Mouse (Mus musculus): ENCODE data around the gene Lrg1. TPM values are rescaled to one million over a fixed set of nuclear protein-coding genes. Genes with fewer than 3 reads are reported as not detected.

Gene Lrg1
- polyA plus RNA-seq (2012; rRNA removed; ENCODE audit: low replicate concordance): 111 and 539 TPM in 2 replicates

DNA sequence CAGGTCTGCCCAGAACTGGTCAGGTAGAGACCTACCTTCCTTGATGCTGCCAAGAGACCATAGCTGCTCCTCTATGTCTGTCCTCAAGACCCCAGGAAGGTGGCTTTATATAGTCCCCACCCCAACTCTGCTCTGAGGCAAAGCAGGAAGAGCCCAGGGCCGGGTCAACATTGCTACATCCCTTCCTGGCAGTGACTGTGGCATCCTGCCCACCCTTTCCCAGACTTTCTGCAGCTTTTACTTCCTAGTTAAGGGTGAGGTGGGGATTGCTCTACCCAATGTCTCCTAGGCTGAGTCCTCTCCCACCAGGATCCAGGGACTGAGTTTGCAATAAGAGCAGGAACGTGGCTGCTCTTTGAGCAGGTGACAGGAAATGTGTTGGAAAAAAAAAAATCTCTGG lies at the start of gene Lrg1:
Gene Lrg1 (minus strand): TSS at position 176 of the 400 bp plus-strand sequence.

DNA sequence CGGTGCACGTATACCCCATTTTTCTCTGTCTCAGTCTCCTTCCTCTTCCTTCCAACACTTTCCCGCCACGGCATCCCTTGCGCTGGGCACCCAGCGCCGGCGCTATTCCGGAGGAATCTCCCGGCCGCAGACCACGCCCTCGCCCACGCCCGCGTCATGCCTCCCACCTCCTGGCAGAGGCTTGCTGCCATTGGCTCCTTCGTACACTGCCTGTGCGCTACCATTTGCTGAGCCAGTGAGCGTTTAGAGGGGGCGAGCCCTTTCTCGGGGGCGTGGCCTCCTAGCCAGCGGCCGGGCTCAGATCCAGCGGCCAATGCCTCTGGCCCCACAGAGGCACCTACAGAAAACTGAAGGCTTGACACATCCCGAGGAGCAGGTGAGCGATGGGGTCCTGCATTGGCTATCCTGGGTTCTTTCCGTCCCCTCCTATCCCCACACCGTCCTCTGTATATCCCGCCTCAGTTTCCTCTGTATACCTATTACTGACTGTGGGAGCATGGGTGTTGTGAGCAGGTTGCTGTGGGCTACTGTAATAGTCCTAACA lies 40.5 kb upstream of the Lrg1 start, which contains the start of gene Tnfaip8l1:
Gene Tnfaip8l1 (plus strand): TSS at position 247 of the 544 bp plus-strand sequence.

DNA sequence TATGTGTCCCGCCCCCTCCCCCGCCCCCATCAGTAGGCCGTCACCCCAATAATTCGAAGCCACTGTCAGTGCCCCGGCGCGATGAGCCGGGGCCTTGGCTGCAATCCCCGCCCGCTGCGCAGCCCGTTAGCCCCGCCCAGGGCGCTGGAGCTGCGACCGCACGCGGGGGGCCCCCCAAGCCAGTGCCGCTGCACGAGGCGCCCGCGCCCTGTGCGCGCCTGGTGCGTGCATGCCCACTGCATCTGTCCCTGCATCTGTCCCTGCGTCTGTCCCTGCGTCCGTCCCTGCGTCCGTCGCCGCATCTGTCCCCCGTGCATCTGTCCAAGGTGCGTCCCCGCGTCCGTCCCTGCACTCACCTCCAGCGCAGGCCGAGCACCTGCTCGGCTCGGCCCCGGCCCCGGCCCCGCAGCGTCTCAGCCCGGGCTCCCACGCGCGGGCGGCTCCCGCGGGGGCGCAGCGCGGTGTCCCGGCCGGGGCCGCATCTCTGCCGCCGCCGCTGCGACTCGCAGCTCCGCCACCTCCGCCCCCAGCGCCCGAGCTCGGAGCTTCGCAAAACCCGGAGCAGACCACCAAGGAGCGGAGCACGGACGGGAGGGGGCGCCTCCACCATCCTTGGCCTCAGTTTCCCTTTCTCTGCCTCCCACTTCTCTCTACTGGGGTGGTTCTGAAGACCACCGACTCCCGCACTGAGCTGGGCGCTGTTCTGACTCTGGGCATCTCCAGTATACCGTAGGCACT lies 18.2 kb upstream of the Lrg1 start, which contains the start of gene Sema6b:
Gene Sema6b (minus strand): TSS at position 486 of the 738 bp plus-strand sequence.

DNA sequence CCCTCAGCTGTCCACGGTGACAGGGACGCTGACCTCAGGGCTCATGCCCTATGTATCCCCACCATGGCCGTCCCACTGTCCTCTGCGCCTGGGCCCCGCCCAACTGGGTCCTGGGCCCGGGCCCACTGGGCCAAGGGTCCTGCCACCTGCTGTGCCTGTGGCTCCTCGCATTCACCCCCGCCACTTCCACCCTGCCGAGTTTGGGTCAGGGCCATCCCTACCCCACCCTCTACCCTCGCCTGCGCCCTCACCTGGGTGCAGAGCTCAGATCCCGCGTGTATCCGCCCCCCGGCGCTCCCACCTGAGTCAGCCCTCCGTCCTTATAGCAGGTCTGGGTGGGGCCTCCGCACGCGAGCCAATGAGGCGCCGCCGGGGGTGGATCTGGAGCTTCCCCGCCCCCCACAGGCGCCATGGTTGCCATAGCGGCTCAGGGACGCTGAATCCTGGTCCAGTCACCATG lies 4.5 kb downstream of the Lrg1 start, which contains the start of gene Plin5:
Gene Plin5 (minus strand): TSS at position 346 of the 460 bp plus-strand sequence.

DNA sequence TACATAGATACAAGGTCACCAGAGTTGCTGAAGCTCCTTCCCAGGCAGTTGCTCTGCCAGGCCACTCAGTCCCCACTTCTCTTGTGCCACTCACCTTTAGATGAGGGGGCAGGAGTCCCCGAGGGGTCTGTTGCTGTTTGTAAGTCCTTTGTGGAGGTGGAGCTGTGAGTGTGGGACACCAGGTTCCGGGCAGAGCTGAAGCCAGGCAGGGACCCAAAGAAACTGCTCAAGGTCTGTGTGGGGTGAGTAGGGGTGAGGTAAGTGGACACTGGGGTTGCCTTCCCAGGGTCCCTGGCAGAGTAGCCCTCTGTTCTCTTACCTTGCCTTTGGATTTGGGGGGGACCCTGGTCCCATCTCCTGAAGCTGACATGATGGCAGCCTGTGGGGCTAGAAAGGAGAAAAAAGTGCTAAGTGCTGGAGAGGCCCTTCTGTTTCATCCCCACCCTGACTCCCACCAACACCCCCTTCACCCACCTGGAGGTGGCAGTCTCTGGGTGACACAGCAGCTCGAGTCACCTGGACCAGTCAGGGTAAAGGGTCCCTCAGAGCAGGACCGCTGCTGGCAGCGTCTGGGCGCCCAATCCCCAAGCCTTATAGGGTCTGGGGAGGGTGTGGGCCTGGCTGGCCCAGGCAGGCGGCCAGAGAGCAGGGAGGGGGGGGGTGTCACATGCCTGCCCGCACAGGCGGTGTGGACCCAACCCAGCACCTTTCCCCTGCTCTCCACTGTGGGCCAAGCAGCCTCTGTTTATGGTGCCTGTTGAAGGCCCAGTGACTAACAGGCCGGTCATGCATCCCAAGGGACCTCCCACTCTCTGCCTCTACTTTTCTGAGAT lies 12.4 kb downstream of the Lrg1 start, which contains the start of gene Plin4:
Gene Plin4 (minus strand): TSS at position 585 of the 833 bp plus-strand sequence.

DNA sequence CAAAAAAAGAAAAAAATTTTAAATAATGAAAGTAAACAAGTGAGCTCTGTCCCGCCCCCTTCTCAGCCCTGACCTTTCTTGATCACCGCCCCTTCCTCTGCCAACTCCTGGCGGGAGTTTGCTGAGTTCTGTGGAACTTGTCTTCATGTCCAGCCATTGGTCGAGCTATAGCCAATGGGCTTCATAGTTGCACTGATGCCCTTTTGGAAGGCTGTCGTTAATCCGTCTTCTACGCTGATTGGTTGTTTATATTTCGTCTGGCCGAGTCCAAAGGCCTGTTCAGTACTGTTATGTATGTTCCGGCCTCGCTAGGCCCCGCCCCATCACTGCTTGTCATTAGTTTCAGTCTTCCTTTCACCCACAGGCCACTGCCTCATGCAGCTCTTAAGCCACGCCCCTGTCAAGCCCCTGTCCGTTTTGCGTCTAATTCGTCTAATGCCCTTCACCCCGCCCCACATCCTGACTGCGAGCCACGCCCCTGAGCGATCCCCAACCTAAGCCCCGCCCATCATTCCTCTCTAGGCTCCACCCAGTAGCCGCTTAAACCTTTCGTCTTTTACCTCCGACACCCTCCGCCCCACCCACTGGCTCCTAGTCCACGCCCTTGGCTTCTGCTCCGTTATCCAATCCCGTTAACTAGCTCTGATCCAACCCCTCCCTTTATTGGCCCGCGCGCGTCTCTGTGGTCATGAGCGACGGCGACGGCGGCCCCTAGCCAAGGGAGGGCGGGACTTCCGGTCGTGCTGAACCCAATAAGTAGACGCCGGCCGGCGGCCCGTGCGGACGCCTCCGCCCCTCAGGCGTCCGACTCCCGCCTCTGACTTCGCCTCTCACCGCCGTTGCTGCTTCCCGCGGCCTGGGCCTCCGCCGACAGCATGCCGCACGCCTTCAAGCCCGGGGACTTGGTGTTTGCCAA lies 42.7 kb downstream of the Lrg1 start, which contains the start of gene Hdgfl2:
Gene Hdgfl2 (plus strand): TSS at position 755 of the 916 bp plus-strand sequence.

DNA sequence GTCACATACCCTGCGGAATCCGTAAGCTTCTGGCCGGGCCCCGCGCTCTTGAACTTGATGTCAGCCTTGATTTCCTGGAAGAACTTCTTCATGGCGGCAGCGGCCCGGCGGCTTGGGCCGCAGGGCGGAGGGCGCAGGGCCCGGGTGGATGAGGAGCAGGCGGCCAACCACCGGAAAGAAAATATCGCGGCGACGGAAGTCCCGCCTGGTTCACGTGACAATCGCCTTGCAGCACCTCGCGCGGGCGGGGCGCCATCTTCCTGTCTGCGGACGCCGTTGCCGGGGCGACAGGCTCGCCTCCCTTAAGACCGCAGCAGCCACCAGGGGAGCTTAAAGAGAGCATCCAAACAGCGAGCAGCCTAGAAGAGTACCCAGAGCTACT lies 47.0 kb downstream of the Lrg1 start, which contains the start of gene Ubxn6:
Gene Ubxn6 (minus strand): TSS at position 202 of the 382 bp plus-strand sequence.

Other genes starting within 250 kb of the Lrg1 start
- gene Zfp119a, start 243.1 kb downstream of the Lrg1 start, polyA plus RNA-seq (2012; rRNA removed; ENCODE audit: low replicate concordance): 0.52 and 0.87 TPM in 2 replicates
- gene Zfp959, start 229.9 kb downstream of the Lrg1 start, polyA plus RNA-seq (2012; rRNA removed; ENCODE audit: low replicate concordance): 1.1 and 1.4 TPM in 2 replicates
- 0.67 and 0.75 TPM in 2 replicates for gene Zfp119b, start 172.5 kb downstream of the Lrg1 start, polyA plus RNA-seq (2012; rRNA removed; ENCODE audit: low replicate concordance)
- gene Ebi3, start 169.4 kb downstream of the Lrg1 start, polyA plus RNA-seq (2012; rRNA removed; ENCODE audit: low replicate concordance): 6.0 and 9.2 TPM in 2 replicates
- gene Yju2, start 162.9 kb downstream of the Lrg1 start, polyA plus RNA-seq (2012; rRNA removed; ENCODE audit: low replicate concordance): 6.9 and 10.4 TPM in 2 replicates
- gene Shd, start 151.5 kb downstream of the Lrg1 start, polyA plus RNA-seq (2012; rRNA removed; ENCODE audit: low replicate concordance): 0.56 and 13.0 TPM in 2 replicates
- 1.0 and 7.0 TPM in 2 replicates for gene Fsd1, start 135.5 kb downstream of the Lrg1 start, polyA plus RNA-seq (2012; rRNA removed; ENCODE audit: low replicate concordance)
- 25.3 and 34.1 TPM in 2 replicates for gene Stap2, start 116.4 kb downstream of the Lrg1 start, polyA plus RNA-seq (2012; rRNA removed; ENCODE audit: low replicate concordance)
- gene Mpnd, start 116.3 kb downstream of the Lrg1 start, polyA plus RNA-seq (2012; rRNA removed; ENCODE audit: low replicate concordance): 106 and 131 TPM in 2 replicates
- 75.0 and 104 TPM in 2 replicates for gene Sh3gl1, start 85.4 kb downstream of the Lrg1 start, polyA plus RNA-seq (2012; rRNA removed; ENCODE audit: low replicate concordance)
- gene Chaf1a, start 81.6 kb downstream of the Lrg1 start, polyA plus RNA-seq (2012; rRNA removed; ENCODE audit: low replicate concordance): 2.0 and 5.8 TPM in 2 replicates
- gene Ubxn6, start 47.0 kb downstream of the Lrg1 start, polyA plus RNA-seq (2012; rRNA removed; ENCODE audit: low replicate concordance): 92.5 and 99.3 TPM in 2 replicates
- gene Hdgfl2, start 42.4 kb downstream of the Lrg1 start, polyA plus RNA-seq (2012; rRNA removed; ENCODE audit: low replicate concordance): 20.9 and 56.5 TPM in 2 replicates
- gene Plin4, start 12.2 kb downstream of the Lrg1 start, polyA plus RNA-seq (2012; rRNA removed; ENCODE audit: low replicate concordance): 452 and 1,682 TPM in 2 replicates
- gene Plin5, start 4.4 kb downstream of the Lrg1 start, polyA plus RNA-seq (2012; rRNA removed; ENCODE audit: low replicate concordance): 12.6 and 29.9 TPM in 2 replicates
- gene Sema6b, start 18.3 kb upstream of the Lrg1 start, polyA plus RNA-seq (2012; rRNA removed; ENCODE audit: low replicate concordance): 14.4 and 24.4 TPM in 2 replicates
- gene Tnfaip8l1, start 40.5 kb upstream of the Lrg1 start, polyA plus RNA-seq (2012; rRNA removed; ENCODE audit: low replicate concordance): 8.3 and 9.0 TPM in 2 replicates
- 64.9 and 80.9 TPM in 2 replicates for gene Mydgf, start 61.9 kb upstream of the Lrg1 start, polyA plus RNA-seq (2012; rRNA removed; ENCODE audit: low replicate concordance)
- 42.0 and 57.6 TPM in 2 replicates for gene Dpp9, start 96.9 kb upstream of the Lrg1 start, polyA plus RNA-seq (2012; rRNA removed; ENCODE audit: low replicate concordance)
- gene Fem1a, start 134.8 kb upstream of the Lrg1 start, polyA plus RNA-seq (2012; rRNA removed; ENCODE audit: low replicate concordance): 24.1 and 30.7 TPM in 2 replicates
- 16.9 and 26.3 TPM in 2 replicates for gene Ticam1, start 154.8 kb upstream of the Lrg1 start, polyA plus RNA-seq (2012; rRNA removed; ENCODE audit: low replicate concordance)
- gene Plin3, start 170.9 kb upstream of the Lrg1 start, polyA plus RNA-seq (2012; rRNA removed; ENCODE audit: low replicate concordance): 44.9 and 45.4 TPM in 2 replicates
- not detected in 2 replicates for gene Arrdc5, start 178.3 kb upstream of the Lrg1 start, polyA plus RNA-seq (2012; rRNA removed; ENCODE audit: low replicate concordance)
- 2.5 and 24.0 TPM in 2 replicates for gene Uhrf1, start 181.3 kb upstream of the Lrg1 start, polyA plus RNA-seq (2012; rRNA removed; ENCODE audit: low replicate concordance)
- gene Kdm4b, start 204.1 kb upstream of the Lrg1 start, polyA plus RNA-seq (2012; rRNA removed; ENCODE audit: low replicate concordance): 32.1 and 45.8 TPM in 2 replicates